Mouse (Mus musculus): ENCODE data around the gene Efhc1. TPM values are rescaled to one million over a fixed set of nuclear protein-coding genes. Genes with fewer than 3 reads are reported as not detected.

Gene Efhc1
- total RNA-seq (2014; rRNA removed) = 2.7 and 8.1 TPM in 2 replicates
- polyA plus RNA-seq (2015; fragmentation: Nextera tagmentation; extraction: Ambion mirVana) = 3.4 and 3.9 TPM in 2 replicates

DNA sequence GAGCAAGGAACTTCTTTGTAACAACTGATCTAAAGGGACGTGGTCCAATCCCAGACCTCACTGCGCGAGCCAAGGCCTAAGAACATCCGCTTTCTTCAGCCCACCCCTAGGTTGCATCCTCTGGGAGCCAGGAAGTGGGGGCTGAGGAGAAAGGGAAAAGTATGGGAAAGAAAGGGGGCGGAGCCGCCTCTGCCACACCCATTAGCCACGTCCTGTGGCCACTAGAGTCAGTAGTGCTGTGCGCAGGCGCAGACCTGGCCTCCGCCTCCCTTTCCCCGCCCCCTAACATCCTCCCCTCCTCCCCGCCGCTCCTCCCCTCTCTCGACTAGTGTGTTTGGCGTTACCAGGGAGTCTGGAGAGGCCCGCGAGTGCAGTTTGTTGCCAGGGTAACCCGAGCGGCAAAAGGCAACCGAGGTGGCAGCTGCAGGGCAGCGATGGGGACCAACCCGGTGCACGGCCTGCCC lies at the start of gene Efhc1:
TSS of gene Efhc1 (plus strand) at position 327 of the 464 bp plus-strand sequence.
- H3K4me1 ChIP-seq (ENCODE audit: insufficient read depth, low read length) = 0 out of 2 replicates have a peak, but pooled peaks cover 3% of the 10 kb centered on the region
- H3K9ac ChIP-seq (replicated peaks; ENCODE audit: low read length) = peak within 1 kb of the TSS; percentile 67
- no peaks in the 10 kb centered on the region for H3K36me3 ChIP-seq (ENCODE audit: insufficient read depth, low read length)
- peak within 1 kb of the TSS; percentile 55 for H3K4me3 ChIP-seq (ENCODE audit: low read length)
- peak within 1 kb of the TSS; percentile 88 for H3K27ac ChIP-seq
- H3K27me3 ChIP-seq (ENCODE audit: insufficient read depth, low read length) = no peaks in the 10 kb centered on the region
- peak within 1 kb of the TSS; percentile 76 for H3K4me2 ChIP-seq (ENCODE audit: low read depth, low read length)
- no peaks in the 10 kb centered on the region for H3K9me3 ChIP-seq (ENCODE audit: low read length)
- WGBS = 2% methylated on average over 17 of the region's 23 CpGs
- TF ChIP-seq CTCF (IDR thresholded peaks at IDR 0.05; ENCODE audit: low read depth) = peak; percentile 24; the same call in 1 of the 2 replicates
- ATAC-seq = peak; percentile 98
- peak; percentile 97 for DNase-seq (ENCODE audit: low spot score)

DNA sequence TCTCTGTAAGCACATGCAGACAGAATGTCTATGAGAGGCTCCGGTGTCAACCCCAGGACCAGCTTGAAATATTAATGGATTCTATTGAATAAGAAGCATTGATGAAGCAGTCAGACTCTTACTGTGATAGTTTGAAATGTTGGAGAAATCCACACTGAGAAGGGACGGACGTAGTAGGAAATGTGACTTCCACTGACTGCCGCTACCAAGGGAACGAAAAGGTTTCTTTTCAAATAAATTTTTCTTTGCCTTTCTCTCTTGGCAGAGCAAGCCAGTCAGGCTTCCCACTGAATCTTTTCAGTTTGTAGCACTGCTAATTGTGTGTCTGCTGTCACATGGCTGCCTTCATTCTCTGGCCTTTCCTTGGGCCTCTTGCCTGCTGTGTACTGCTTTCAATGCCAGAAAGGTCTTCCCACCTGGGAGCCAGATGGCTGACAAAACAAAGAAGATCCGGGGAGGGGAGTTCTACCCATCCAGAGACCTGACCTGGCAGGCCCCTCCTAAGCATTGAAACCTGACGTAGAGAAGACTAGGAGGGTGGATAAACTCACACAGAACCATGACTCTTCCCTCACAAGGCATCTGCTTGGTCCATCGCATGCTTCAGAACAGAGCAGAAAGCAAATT lies 45.8 kb upstream of the Efhc1 start:
- H3K27me3 ChIP-seq (ENCODE audit: insufficient read depth, low read length) = no peaks in the 10 kb centered on the region
- DNase-seq (ENCODE audit: low spot score) (peak; percentile 78), ATAC-seq (peak; percentile 93)
- no peaks in the 10 kb centered on the region for H3K9me3 ChIP-seq (ENCODE audit: low read length)
- no peak overlapping the region for H3K4me3 ChIP-seq (ENCODE audit: low read length)
- H3K4me1 ChIP-seq (ENCODE audit: insufficient read depth, low read length) = no peaks in the 10 kb centered on the region; the same call in 1 of the 2 replicates
- no peaks in the 10 kb centered on the region for H3K36me3 ChIP-seq (ENCODE audit: insufficient read depth, low read length)
- H3K9ac ChIP-seq (replicated peaks; ENCODE audit: low read length) = no peak overlapping the region
- peak overlapping the region; percentile 77 for H3K27ac ChIP-seq
- no peak for TF ChIP-seq CTCF (IDR thresholded peaks at IDR 0.05; ENCODE audit: low read depth)
- 29% methylated on average over 8 of the region's 8 CpGs for WGBS
- H3K4me2 ChIP-seq (ENCODE audit: low read depth, low read length) = no peak overlapping the region

DNA sequence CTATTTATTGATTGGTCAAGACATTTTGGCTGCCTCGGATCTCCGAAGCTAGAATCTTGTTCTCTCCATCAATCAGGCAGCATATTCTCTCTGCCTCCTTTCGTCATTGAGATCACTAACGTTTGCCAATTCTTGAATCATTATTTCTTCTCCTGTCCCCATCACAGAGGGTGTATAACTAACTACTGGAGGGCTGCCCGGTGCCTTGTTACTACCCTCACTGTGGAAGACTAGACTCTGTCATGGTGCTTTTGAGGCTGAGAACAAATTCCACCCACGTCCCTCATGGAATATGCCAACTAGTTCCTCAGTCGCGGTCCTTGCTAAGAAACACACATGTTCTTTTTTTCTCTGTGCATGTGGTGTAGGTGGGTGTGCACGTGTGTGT lies 45.3 kb upstream of the Efhc1 start:
- H3K9ac ChIP-seq (replicated peaks; ENCODE audit: low read length) = no peak overlapping the region

DNA sequence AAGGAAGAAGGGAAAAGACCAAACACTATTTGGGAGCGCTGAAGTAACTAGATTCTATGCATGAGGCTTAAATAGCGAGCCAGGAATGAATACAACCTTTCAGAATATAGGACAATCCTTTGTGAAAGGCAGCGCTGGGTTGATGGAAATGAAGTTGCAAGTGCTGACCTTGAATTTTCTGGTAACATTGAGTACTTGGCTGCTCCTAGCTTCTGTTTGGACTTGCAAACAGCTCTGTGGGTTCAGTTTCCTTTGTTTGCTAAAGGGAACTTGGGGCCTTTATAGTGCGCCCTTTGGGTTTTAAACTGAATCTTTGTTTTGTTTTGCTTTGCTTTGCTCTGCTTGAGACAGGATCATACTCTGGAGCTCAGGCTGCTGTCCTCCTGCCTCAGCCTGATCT lies 42.9 kb upstream of the Efhc1 start:
- no peaks in the 10 kb centered on the region for H3K36me3 ChIP-seq (ENCODE audit: insufficient read depth, low read length)
- DNase-seq (ENCODE audit: low spot score) = peak; percentile 52
- ATAC-seq = no peak
- H3K9me3 ChIP-seq (ENCODE audit: low read length) = no peaks in the 10 kb centered on the region
- no peak overlapping the region for H3K9ac ChIP-seq (replicated peaks; ENCODE audit: low read length)
- no peaks in the 10 kb centered on the region; the same call in 1 of the 2 replicates for H3K4me1 ChIP-seq (ENCODE audit: insufficient read depth, low read length)
- 31% methylated on average over 4 of the region's 4 CpGs for WGBS
- no peaks in the 10 kb centered on the region for H3K27me3 ChIP-seq (ENCODE audit: insufficient read depth, low read length)
- H3K4me3 ChIP-seq (ENCODE audit: low read length) = no peak overlapping the region
- no peak overlapping the region for H3K4me2 ChIP-seq (ENCODE audit: low read depth, low read length)
- H3K27ac ChIP-seq = peak overlapping the region; percentile 67
- TF ChIP-seq CTCF (IDR thresholded peaks at IDR 0.05; ENCODE audit: low read depth) = no peak

More for the DNA sequence above, 45.3 kb upstream of the Efhc1 start:
- no peaks in the 10 kb centered on the region for H3K27me3 ChIP-seq (ENCODE audit: insufficient read depth, low read length)
- TF ChIP-seq CTCF (IDR thresholded peaks at IDR 0.05; ENCODE audit: low read depth) = no peak
- no peaks in the 10 kb centered on the region; the same call in 1 of the 2 replicates for H3K4me1 ChIP-seq (ENCODE audit: insufficient read depth, low read length)
- WGBS = 56% methylated on average over 9 of the region's 9 CpGs
- peak overlapping the region; percentile 67 for H3K27ac ChIP-seq
- no peak overlapping the region for H3K4me3 ChIP-seq (ENCODE audit: low read length)
- ATAC-seq (peak; percentile 77), DNase-seq (ENCODE audit: low spot score) (peak; percentile 70)
- H3K36me3 ChIP-seq (ENCODE audit: insufficient read depth, low read length) = no peaks in the 10 kb centered on the region
- H3K9me3 ChIP-seq (ENCODE audit: low read length) = no peaks in the 10 kb centered on the region
- no peak overlapping the region for H3K4me2 ChIP-seq (ENCODE audit: low read depth, low read length)

DNA sequence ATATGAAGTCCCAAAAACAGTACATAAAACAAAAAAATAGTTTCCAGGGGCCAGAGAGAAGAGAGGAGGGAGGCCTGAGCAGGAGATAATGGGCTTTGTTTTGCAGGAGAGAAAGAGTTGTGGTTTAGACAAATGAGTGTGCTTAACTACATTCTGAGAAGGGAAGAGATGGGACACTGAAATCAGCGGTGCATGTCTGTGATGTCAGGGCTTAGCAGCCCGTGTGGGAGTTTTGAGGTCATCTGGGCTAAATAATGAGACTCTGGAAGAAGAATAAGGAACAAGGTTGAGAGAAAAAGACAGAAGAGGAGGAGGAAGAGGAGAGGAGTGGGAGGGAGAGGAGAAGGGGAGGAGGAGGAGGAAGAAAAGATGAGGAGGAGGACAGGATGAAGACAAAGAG lies 39.3 kb upstream of the Efhc1 start:
- no peak for DNase-seq (ENCODE audit: low spot score)
- H3K4me3 ChIP-seq (ENCODE audit: low read length) = no peak overlapping the region
- WGBS = 6% methylated on average over 2 of the region's 2 CpGs
- H3K9me3 ChIP-seq (ENCODE audit: low read length) = no peaks in the 10 kb centered on the region
- H3K27me3 ChIP-seq (ENCODE audit: insufficient read depth, low read length) = no peaks in the 10 kb centered on the region
- peak overlapping the region; percentile 46 for H3K27ac ChIP-seq
- no peaks in the 10 kb centered on the region for H3K36me3 ChIP-seq (ENCODE audit: insufficient read depth, low read length)
- no peak for TF ChIP-seq CTCF (IDR thresholded peaks at IDR 0.05; ENCODE audit: low read depth)
- no peaks in the 10 kb centered on the region; the same call in 1 of the 2 replicates for H3K4me1 ChIP-seq (ENCODE audit: insufficient read depth, low read length)
- no peak overlapping the region; the same call in 1 of the 2 replicates for H3K4me2 ChIP-seq (ENCODE audit: low read depth, low read length)
- 0 out of 2 replicates have a peak overlapping the region, but pooled peaks have one; percentile 15 for H3K9ac ChIP-seq (replicated peaks; ENCODE audit: low read length)
- no peak for ATAC-seq

DNA sequence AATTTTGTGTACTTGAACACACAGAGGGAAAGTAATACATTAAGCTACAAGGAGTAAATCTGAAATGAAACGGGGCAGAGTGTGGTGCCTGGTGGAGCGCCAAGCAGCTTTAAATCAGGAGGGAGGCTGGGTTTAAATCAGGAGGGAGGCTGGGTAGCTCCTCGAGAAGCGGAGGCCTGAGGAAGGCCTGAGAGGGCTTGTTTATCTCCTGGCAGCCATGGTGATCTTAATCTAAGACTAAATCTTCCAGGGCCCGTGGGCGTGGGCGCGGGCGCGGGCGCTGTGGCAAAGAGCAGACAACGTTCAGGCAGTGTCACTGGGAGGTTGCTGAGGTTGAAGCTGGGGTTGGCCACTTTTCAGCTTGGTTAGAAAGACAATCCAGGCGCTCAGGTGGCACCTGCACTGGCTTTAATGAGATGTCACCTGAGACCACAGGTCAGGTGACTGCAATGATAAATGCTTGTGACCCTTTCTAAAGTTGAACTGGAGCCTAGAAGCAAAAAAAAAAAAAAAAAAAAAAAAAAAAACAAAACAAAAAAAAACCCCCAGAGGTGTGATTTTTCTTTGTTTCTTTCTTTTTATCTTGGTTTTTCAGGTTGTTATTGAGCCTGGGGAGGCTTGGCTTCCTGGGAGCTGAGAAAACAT lies 38.8 kb upstream of the Efhc1 start:
- TF ChIP-seq CTCF (IDR thresholded peaks at IDR 0.05; ENCODE audit: low read depth) = no peak
- Histone ChIP-seq H3K4me2 (ENCODE audit: low read depth, low read length) (no peak overlapping the region; the same call in 1 of the 2 replicates), H3K4me1 (ENCODE audit: insufficient read depth, low read length) (no peaks in the 10 kb centered on the region; the same call in 1 of the 2 replicates), H3K36me3 (ENCODE audit: insufficient read depth, low read length) (no peaks in the 10 kb centered on the region), H3K9ac (replicated peaks; ENCODE audit: low read length) (0 out of 2 replicates have a peak overlapping the region, but pooled peaks have one; percentile 15), H3K27ac (peak overlapping the region; percentile 46), H3K27me3 (ENCODE audit: insufficient read depth, low read length) (no peaks in the 10 kb centered on the region), H3K4me3 (ENCODE audit: low read length) (no peak overlapping the region), H3K9me3 (ENCODE audit: low read length) (no peaks in the 10 kb centered on the region)
- WGBS = 49% methylated on average over 13 of the region's 13 CpGs
- DNase-seq (ENCODE audit: low spot score) (peak; percentile 25), ATAC-seq (no peak)
